Mouse (Mus musculus) frontal cortex, adult (tissue): ENCODE measurements around the gene Gm43951.
"Not testable (repeated sequence)": the region's sequence is repeated elsewhere in the genome, so short reads cannot be mapped to it uniquely, and the experiment has no call there.

Experiments used
- ATAC-seq: cut with Nextera tagmentation; 2 replicates; pipeline ENCODE4 v1.9.2; 2017; ENCODE audit warnings: mild to moderate bottlenecking, moderate library complexity, mixed read lengths; ENCODE audit not compliant: low TSS enrichment

Gene Gm43951

GRCm38 (mm10) chr11:72205256-72205655, 1.4 kb downstream of the Gm43951 start:
- peak; percentile 24; the same call in 1 of the 2 replicates for ATAC-seq

GRCm38 (mm10) chr11:72203440-72203839, 3.2 kb downstream of the Gm43951 start:
- no peak for ATAC-seq

GRCm38 (mm10) chr11:72196506-72196905, 10.1 kb downstream of the Gm43951 start:
- no peak for ATAC-seq

- ATAC-seq, result no peak
These were observed 12.4 kb downstream of the Gm43951 start for GRCm38 (mm10) chr11:72194259-72194658.

- no peak for ATAC-seq
These were observed 15.8 kb downstream of the Gm43951 start for GRCm38 (mm10) chr11:72190857-72191256.

GRCm38 (mm10) chr11:72184252-72184651, 22.4 kb downstream of the Gm43951 start:
- peak; percentile 50; the same call in 1 of the 2 replicates for ATAC-seq

- no peak for ATAC-seq
These were observed 25.5 kb downstream of the Gm43951 start for GRCm38 (mm10) chr11:72181136-72181535.

GRCm38 (mm10) chr11:72180556-72180955, 26.1 kb downstream of the Gm43951 start:
- no peak for ATAC-seq

- ATAC-seq, result peak; percentile 27; the same call in 1 of the 2 replicates
These were observed 30.1 kb downstream of the Gm43951 start for GRCm38 (mm10) chr11:72176553-72176952.

GRCm38 (mm10) chr11:72175966-72176365, 30.7 kb downstream of the Gm43951 start:
- ATAC-seq, result no peak

GRCm38 (mm10) chr11:72174721-72175120, 31.9 kb downstream of the Gm43951 start:
- ATAC-seq, result no peak

- no peak for ATAC-seq
These were observed 33.1 kb downstream of the Gm43951 start for GRCm38 (mm10) chr11:72173506-72173905.

- ATAC-seq, result not testable (repeated sequence)
These were observed 34.7 kb downstream of the Gm43951 start for GRCm38 (mm10) chr11:72171906-72172305.

GRCm38 (mm10) chr11:72169871-72170270, 36.8 kb downstream of the Gm43951 start:
- no peak for ATAC-seq

- ATAC-seq, result no peak
These were observed 43.4 kb downstream of the Gm43951 start for GRCm38 (mm10) chr11:72163198-72163597.

GRCm38 (mm10) chr11:72156624-72157023, 50.0 kb downstream of the Gm43951 start:
- 0 out of 2 replicates have a peak, but pooled peaks have one; percentile 28 for ATAC-seq

- ATAC-seq, result no peak
These were observed 50.6 kb downstream of the Gm43951 start for GRCm38 (mm10) chr11:72155981-72156428.

- peak; percentile 73 for ATAC-seq
These were observed 51.3 kb downstream of the Gm43951 start for GRCm38 (mm10) chr11:72155186-72155980.
